In the genomic region with DNA sequence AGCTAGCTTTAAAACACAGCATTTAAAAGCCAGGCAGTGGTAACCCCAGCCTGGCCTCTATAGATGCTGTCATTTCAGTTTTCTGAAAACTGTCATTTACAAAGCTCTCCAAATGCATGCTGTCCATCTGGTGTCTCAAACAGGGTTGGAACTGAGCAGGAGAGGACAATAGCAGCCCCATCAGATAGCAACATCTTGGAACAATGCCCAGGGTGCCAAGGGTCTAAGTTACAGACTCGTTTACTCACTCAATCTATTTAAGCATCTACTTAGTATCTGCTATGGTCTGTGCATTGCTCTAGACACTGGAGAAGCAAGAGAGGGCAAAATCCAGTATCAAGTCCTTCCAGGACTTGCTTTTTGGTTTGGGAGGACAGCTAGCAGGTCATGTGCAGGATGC, we compare ENCODE assay signal across 12 mouse cellular contexts. TPM values are rescaled to one million over a fixed set of nuclear protein-coding genes. Genes with fewer than 3 reads are reported as not detected.
"Had no signal": no experiment of that assay in that cellular context is flagged by ENCODE, and none has a peak within 500 bp of the region (broad histone marks: within the 10 kb centered on the region; RNA-seq: fewer than 3 reads in every experiment).

No protein-coding gene starts in this region.

- H3K9me3 ChIP-seq: limb, embryonic 10.5 days; liver, embryonic 12.5 days; lung, embryonic 15.5 days; midbrain, embryonic 12.5 days; neural tube, embryonic 15.5 days had no signal

- H3K4me3 ChIP-seq: limb, embryonic 10.5 days; liver, embryonic 12.5 days; lung, embryonic 15.5 days; midbrain, embryonic 12.5 days; myocyte; neural tube, embryonic 15.5 days had no signal

- DNase-seq: layer of hippocampus, adult 9-11 months; thymus, adult 18-20 months; thymus, postnatal 14 days had no signal

- H3K9ac ChIP-seq: liver, embryonic 12.5 days; lung, embryonic 15.5 days; midbrain, embryonic 12.5 days; neural tube, embryonic 15.5 days had no signal

- H3K27ac ChIP-seq: kidney, postnatal 0 days; limb, embryonic 10.5 days; liver, embryonic 12.5 days; lung, embryonic 15.5 days; midbrain, embryonic 12.5 days; neural tube, embryonic 15.5 days had no signal

- ATAC-seq: liver, embryonic 12.5 days had no signal

- H3K4me1 ChIP-seq: limb, embryonic 10.5 days; liver, embryonic 12.5 days; lung, embryonic 15.5 days; midbrain, embryonic 12.5 days; neural tube, embryonic 15.5 days had no signal

- H3K36me3 ChIP-seq: limb, embryonic 10.5 days; liver, embryonic 12.5 days; lung, embryonic 15.5 days; midbrain, embryonic 12.5 days; neural tube, embryonic 15.5 days had no signal

- H3K4me2 ChIP-seq: liver, embryonic 12.5 days; lung, embryonic 15.5 days; midbrain, embryonic 12.5 days; neural tube, embryonic 15.5 days had no signal

- H3K27me3 ChIP-seq: liver, embryonic 12.5 days; lung, embryonic 15.5 days; midbrain, embryonic 12.5 days; neural tube, embryonic 15.5 days had no signal

RNA-seq across cellular contexts. Expression of gene Insc, which starts 10.7 kb away (rescaled TPM):
- total RNA-seq: megakaryocyte-erythroid progenitor cell, adult 5-6 weeks had no signal

RNA-seq across cellular contexts. Expression of gene Calcb, which starts 35.8 kb away (rescaled TPM):
- total RNA-seq: megakaryocyte-erythroid progenitor cell, adult 5-6 weeks had no signal
- polyA plus RNA-seq: kidney, postnatal 0 days; limb, embryonic 10.5 days; liver, embryonic 12.5 days; liver, embryonic 16.5 days had no signal
